Mouse (Mus musculus) adrenal gland, postnatal 25 days (tissue): Measurements from ENCODE around the gene Ivd. TPM values are rescaled to one million over a fixed set of nuclear protein-coding genes. Genes with fewer than 3 reads are reported as not detected.

Experiments used
- DNase-seq: peaks from one replicate; pipeline ENCODE4 v3.0.0; 2021; ENCODE audit warnings: mixed read lengths
- total RNA-seq: library from RNA; stranded (reverse); gene quantifications from 2 replicates; pipeline ENCODE4 v1.2.3, GENCODE M21; 2021

The Ivd gene
- total RNA-seq, 1 experiment from 2014 or later, result 470 TPM

- DNase-seq, result no peak
Measured at GRCm38 (mm10) chr2:118910605-118911278, 49.0 kb downstream of the Ivd start.

- no peak for DNase-seq
Measured at GRCm38 (mm10) chr2:118912706-118913105, 51.0 kb downstream of the Ivd start.

- no peak for DNase-seq
Measured at GRCm38 (mm10) chr2:118913551-118914276, 52.0 kb downstream of the Ivd start.

DNA sequence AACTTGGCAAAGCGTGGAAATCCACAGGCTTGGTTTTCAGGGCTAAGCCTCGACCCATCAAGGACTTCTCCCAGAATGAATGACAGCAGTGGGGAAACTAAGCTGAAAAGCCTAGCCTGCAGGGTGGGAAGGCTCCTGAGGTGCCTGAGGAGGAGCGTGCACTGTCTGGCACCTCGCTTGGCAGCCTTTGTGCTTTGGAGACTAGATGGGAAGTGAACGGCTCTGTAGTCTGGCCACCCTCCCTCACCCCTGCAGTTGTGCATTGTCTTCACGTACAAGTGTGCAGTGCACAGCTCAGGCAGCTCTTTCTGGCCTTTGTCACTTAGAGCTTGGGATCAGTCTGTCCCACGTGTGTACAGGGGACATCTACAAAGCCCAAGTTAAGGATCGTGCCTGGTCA lies 52.9 kb downstream of the Ivd start:
- DNase-seq, result no peak

- no peak for DNase-seq
Measured at GRCm38 (mm10) chr2:118916436-118916835, 54.7 kb downstream of the Ivd start.

- DNase-seq, result no peak
Measured at GRCm38 (mm10) chr2:118918543-118918942, 56.8 kb downstream of the Ivd start.

DNA sequence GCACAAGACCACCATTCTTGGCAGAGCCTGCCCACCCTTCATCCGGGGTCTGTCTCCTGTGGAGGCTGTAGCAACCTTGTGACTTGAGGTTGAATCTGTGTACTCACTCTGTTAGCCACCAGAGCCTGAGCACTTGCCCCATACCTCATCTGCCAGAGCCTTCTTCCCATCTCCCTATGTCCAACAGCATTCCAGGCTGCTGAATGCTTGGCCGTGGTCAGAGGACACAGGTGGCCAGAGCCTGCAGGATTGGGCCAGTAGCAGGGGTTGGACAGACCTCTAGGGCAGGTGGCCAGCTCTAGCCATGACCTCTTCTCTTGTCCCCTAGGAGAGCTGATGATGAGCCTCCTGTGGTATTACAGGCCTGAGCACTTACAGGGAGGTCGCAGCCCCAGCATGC lies 58.7 kb downstream of the Ivd start:
- DNase-seq, result no peak

DNA sequence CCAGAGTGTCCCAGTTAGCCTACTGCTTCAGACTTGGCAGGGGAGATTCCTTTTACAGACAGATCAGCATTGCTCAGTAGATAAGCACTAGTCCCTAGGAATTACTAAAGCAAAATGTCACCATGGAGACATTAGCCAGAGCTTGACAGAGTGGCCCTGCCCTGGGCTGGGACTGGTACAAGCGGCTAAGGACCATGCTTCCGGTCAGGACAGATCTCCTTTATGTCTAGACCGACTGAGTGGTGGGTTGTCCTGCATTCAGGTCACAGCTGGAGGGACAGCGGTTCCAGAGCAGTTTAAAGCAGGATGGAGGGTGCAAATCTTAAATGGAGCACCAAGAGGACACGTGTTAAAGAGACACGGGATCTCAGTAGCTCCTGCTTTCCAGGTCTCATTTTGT lies 64.2 kb downstream of the Ivd start:
- DNase-seq, result no peak

- DNase-seq, result peak; percentile 87
Measured at GRCm38 (mm10) chr2:118926361-118926997, 64.7 kb downstream of the Ivd start, which contains the start of gene Chst14. TSS of gene Chst14 (plus strand) at chr2:118926496.

DNA sequence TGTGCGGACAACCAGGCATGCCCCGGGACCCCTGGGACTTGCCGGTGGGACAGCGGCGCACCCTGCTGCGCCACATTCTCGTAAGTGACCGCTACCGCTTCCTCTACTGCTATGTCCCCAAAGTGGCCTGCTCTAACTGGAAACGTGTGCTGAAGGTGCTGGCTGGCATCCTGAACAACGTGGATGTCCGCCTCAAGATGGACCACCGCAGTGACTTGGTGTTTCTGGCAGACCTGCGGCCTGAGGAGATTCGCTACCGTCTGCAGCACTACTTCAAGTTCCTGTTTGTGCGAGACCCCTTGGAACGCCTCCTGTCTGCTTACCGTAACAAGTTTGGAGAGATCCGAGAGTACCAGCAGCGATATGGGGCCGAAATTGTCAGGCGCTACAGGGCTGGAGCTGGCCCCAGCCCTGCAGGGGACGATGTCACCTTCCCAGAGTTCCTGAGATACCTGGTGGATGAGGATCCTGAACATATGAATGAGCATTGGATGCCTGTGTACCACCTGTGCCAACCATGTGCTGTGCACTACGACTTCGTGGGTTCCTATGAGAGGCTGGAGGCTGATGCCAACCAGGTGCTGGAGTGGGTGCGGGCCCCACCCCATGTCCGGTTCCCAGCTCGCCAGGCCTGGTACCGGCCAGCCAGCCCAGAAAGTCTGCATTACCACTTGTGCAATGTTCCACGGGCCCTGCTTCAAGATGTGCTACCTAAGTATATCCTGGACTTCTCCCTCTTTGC lies 65.4 kb downstream of the Ivd start:
- no peak for DNase-seq

Other genes with a start within 250 kb of the Ivd start
- gene Pak6, start 198.7 kb upstream of the Ivd start, total RNA-seq, result 22.6 and 23.1 TPM in 2 replicates
- 0.27 and 0.67 TPM in 2 replicates for gene Ankrd63, start 158.0 kb upstream of the Ivd start, total RNA-seq
- 0.76 and 2.1 TPM in 2 replicates for gene Plcb2, start 133.5 kb upstream of the Ivd start, total RNA-seq
- gene Inafm2, start 116.2 kb upstream of the Ivd start, total RNA-seq, result 33.9 and 37.3 TPM in 2 replicates
- gene Ccdc9b, start 99.3 kb upstream of the Ivd start, total RNA-seq, result 6.1 and 8.1 TPM in 2 replicates
- not detected in 2 replicates for gene Phgr1, start 89.2 kb upstream of the Ivd start, total RNA-seq
- 23.0 and 37.8 TPM in 2 replicates for gene Disp2, start 82.2 kb upstream of the Ivd start, total RNA-seq
- gene Knstrn, start 48.0 kb upstream of the Ivd start, total RNA-seq, result 7.6 and 10.7 TPM in 2 replicates
- gene Bahd1, start 38.4 kb downstream of the Ivd start, total RNA-seq, result 42.6 and 54.4 TPM in 2 replicates
- gene Chst14, start 64.5 kb downstream of the Ivd start, total RNA-seq, result 12.6 and 19.1 TPM in 2 replicates
- 16.3 and 19.0 TPM in 2 replicates for gene Ccdc32, start 167.4 kb downstream of the Ivd start, total RNA-seq
- 5.6 and 5.8 TPM in 2 replicates for gene Rpusd2, start 172.8 kb downstream of the Ivd start, total RNA-seq
- gene Knl1, start 185.2 kb downstream of the Ivd start, total RNA-seq, result 3.8 TPM in 2 replicates